Mouse (Mus musculus): ENCODE measurements around the gene Fam187a.

DNA sequence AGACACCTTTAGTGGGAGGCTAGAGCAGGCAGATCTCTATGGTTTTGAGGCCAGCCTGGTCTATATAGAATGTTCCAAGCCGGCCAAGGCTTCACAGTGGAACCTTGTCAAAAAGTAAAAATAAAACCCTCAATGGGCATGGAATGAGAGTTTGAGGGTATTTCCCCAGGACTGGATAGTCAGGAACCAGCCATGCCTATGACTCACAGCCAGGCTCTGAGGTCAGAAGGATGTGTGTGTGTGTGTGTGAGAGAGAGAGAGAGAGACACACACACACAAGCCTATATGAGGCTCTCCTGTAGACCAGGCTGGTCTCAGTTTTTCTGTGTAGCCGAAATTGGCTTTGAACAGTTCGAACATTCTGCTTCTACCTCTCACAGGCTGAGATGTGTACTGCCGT, 9.7 kb downstream of the Fam187a start:
- TF ChIP-seq CTCF (IDR thresholded peaks at IDR 0.05; ENCODE audit: control insufficient read depth, insufficient read depth, insufficient read length) = no peak
- TF ChIP-seq MAX (IDR thresholded peaks at IDR 0.05) = no peak
- TF ChIP-seq USF1 (IDR thresholded peaks at IDR 0.05; ENCODE audit: low read depth) = no peak
- TF ChIP-seq MYOG (IDR thresholded peaks at IDR 0.05; ENCODE audit: control insufficient read depth, extremely low read depth, insufficient read length) = no peak
- TF ChIP-seq MYOD1 (IDR thresholded peaks at IDR 0.05; ENCODE audit: control insufficient read depth, insufficient read length, low read depth) = no peak
- TF ChIP-seq CEBPB (IDR thresholded peaks at IDR 0.05; ENCODE audit: low read depth) = no peak
- no peak for TF ChIP-seq FOSL1 (IDR thresholded peaks at IDR 0.05; ENCODE audit: insufficient read depth, low read length, poor library complexity, severe bottlenecking)

All from C2C12 (cell line).